Mouse (Mus musculus): Measurements from ENCODE around the gene Tmprss9. TPM values are rescaled to one million over a fixed set of nuclear protein-coding genes. Genes with fewer than 3 reads are reported as not detected.

Tmprss9 gene
- polyA plus RNA-seq, 1 experiment from 2014 or later: 0.08 TPM

- no peak for ATAC-seq (ENCODE audit: insufficient number of reproducible peaks, insufficient read depth, low FRiP score, low TSS enrichment, low read depth)
- Histone ChIP-seq H3K9ac (replicated peaks) (peak overlapping the region; percentile 66), H3K4me1 (replicated peaks) (peaks cover 9% of the 10 kb centered on the region), H3K9me3 (no peaks in the 10 kb centered on the region), H3K27me3 (peaks cover 73% of the 10 kb centered on the region), H3K4me3 (replicated peaks) (peak overlapping the region; percentile 51), H3K36me3 (no peaks in the 10 kb centered on the region), H3K4me2 (peak overlapping the region; percentile 90), H3K27ac (no peak overlapping the region)
- WGBS: 12% methylated on average over 32 of the region's 32 CpGs
Observed at GRCm38 (mm10) chr10:80843087-80843930, 28.3 kb upstream of the Tmprss9 start.

GRCm38 (mm10) chr10:80843931-80844547, 27.6 kb upstream of the Tmprss9 start, which contains the start of gene Lingo3:
Lingo3 (minus strand) TSS chr10:80844039.
- Histone ChIP-seq H3K4me1 (replicated peaks) (peaks cover 12% of the 10 kb centered on the region), H3K9me3 (no peaks in the 10 kb centered on the region), H3K27ac (no peak within 1 kb of the TSS), H3K9ac (replicated peaks) (peak within 1 kb of the TSS; percentile 66), H3K27me3 (peaks cover 69% of the 10 kb centered on the region), H3K4me2 (peak within 1 kb of the TSS; percentile 90), H3K36me3 (no peaks in the 10 kb centered on the region), H3K4me3 (replicated peaks) (peak within 1 kb of the TSS; percentile 51)
- no peak for ATAC-seq (ENCODE audit: insufficient number of reproducible peaks, insufficient read depth, low FRiP score, low TSS enrichment, low read depth)
- WGBS: 4% methylated on average over 45 of the region's 51 CpGs

- H3K4me2 ChIP-seq: no peak overlapping the region
- H3K9me3 ChIP-seq: no peaks in the 10 kb centered on the region
- 65% methylated on average over 8 of the region's 8 CpGs for WGBS
- peaks cover 12% of the 10 kb centered on the region for H3K4me1 ChIP-seq (replicated peaks)
- no peak overlapping the region for H3K9ac ChIP-seq (replicated peaks)
- no peak for ATAC-seq (ENCODE audit: insufficient number of reproducible peaks, insufficient read depth, low FRiP score, low TSS enrichment, low read depth)
- 0 out of 2 replicates have a peak, but pooled peaks cover 3% of the 10 kb centered on the region for H3K36me3 ChIP-seq
- H3K27me3 ChIP-seq: peaks cover 61% of the 10 kb centered on the region
- H3K4me3 ChIP-seq (replicated peaks): no peak overlapping the region
- H3K27ac ChIP-seq: no peak overlapping the region
Observed at GRCm38 (mm10) chr10:80845055-80845693, 26.5 kb upstream of the Tmprss9 start.

- peaks cover 9% of the 10 kb centered on the region; the same call in 1 of the 2 replicates for H3K36me3 ChIP-seq
- WGBS: 81% methylated on average over 12 of the region's 12 CpGs
- H3K4me3 ChIP-seq (replicated peaks): no peak overlapping the region
- no peaks in the 10 kb centered on the region for H3K9me3 ChIP-seq
- no peak overlapping the region for H3K4me2 ChIP-seq
- ATAC-seq (ENCODE audit: insufficient number of reproducible peaks, insufficient read depth, low FRiP score, low TSS enrichment, low read depth): no peak
- H3K4me1 ChIP-seq (replicated peaks): peaks cover 12% of the 10 kb centered on the region
- H3K27me3 ChIP-seq: peaks cover 55% of the 10 kb centered on the region
- no peak overlapping the region for H3K9ac ChIP-seq (replicated peaks)
- no peak overlapping the region for H3K27ac ChIP-seq
Observed at GRCm38 (mm10) chr10:80845732-80846131, 25.9 kb upstream of the Tmprss9 start.

GRCm38 (mm10) chr10:80848571-80848970, 23.1 kb upstream of the Tmprss9 start:
- H3K4me3 ChIP-seq (replicated peaks): no peak overlapping the region
- no peak overlapping the region for H3K27ac ChIP-seq
- H3K9me3 ChIP-seq: no peaks in the 10 kb centered on the region
- peaks cover 27% of the 10 kb centered on the region for H3K27me3 ChIP-seq
- WGBS: 8% methylated on average over 10 of the region's 10 CpGs
- H3K9ac ChIP-seq (replicated peaks): no peak overlapping the region
- H3K4me1 ChIP-seq (replicated peaks): peaks cover 11% of the 10 kb centered on the region
- H3K4me2 ChIP-seq: no peak overlapping the region
- H3K36me3 ChIP-seq: peaks cover 35% of the 10 kb centered on the region
- ATAC-seq (ENCODE audit: insufficient number of reproducible peaks, insufficient read depth, low FRiP score, low TSS enrichment, low read depth): no peak

GRCm38 (mm10) chr10:80854913-80855748, 16.5 kb upstream of the Tmprss9 start, which contains the start of the genes Lsm7 and Sppl2b:
Lsm7 (minus strand) TSS chr10:80855209.
Sppl2b (plus strand) TSS chr10:80855275.
- Histone ChIP-seq H3K4me3 (replicated peaks) (peak within 1 kb of the TSS; percentile 97), H3K9me3 (no peaks in the 10 kb centered on the region), H3K27ac (peak within 1 kb of the TSS; percentile 68), H3K4me2 (peak within 1 kb of the TSS; percentile 99), H3K9ac (replicated peaks) (peak within 1 kb of the TSS; percentile 90), H3K27me3 (no peaks in the 10 kb centered on the region), H3K4me1 (replicated peaks) (peaks cover 26% of the 10 kb centered on the region), H3K36me3 (peaks cover 32% of the 10 kb centered on the region)
- under 1% methylated on average over 80 of the region's 81 CpGs for WGBS
- ATAC-seq (ENCODE audit: insufficient number of reproducible peaks, insufficient read depth, low FRiP score, low TSS enrichment, low read depth): peak; percentile 45

- Histone ChIP-seq H3K9me3 (no peaks in the 10 kb centered on the region), H3K27ac (no peak overlapping the region), H3K4me2 (peak overlapping the region; percentile 99), H3K4me1 (replicated peaks) (peaks cover 26% of the 10 kb centered on the region), H3K4me3 (replicated peaks) (peak overlapping the region; percentile 97), H3K9ac (replicated peaks) (peak overlapping the region; percentile 90), H3K36me3 (peaks cover 27% of the 10 kb centered on the region), H3K27me3 (no peaks in the 10 kb centered on the region)
- 16% methylated on average over 11 of the region's 11 CpGs for WGBS
- no peak for ATAC-seq (ENCODE audit: insufficient number of reproducible peaks, insufficient read depth, low FRiP score, low TSS enrichment, low read depth)
Observed at GRCm38 (mm10) chr10:80855749-80856073, 15.9 kb upstream of the Tmprss9 start.

GRCm38 (mm10) chr10:80856267-80856666, 15.4 kb upstream of the Tmprss9 start:
- Histone ChIP-seq H3K9me3 (no peaks in the 10 kb centered on the region), H3K27me3 (no peaks in the 10 kb centered on the region), H3K36me3 (peaks cover 21% of the 10 kb centered on the region), H3K9ac (replicated peaks) (peak overlapping the region; percentile 90), H3K27ac (no peak overlapping the region), H3K4me2 (peak overlapping the region; percentile 99), H3K4me1 (replicated peaks) (peaks cover 26% of the 10 kb centered on the region), H3K4me3 (replicated peaks) (peak overlapping the region; percentile 97)
- no peak for ATAC-seq (ENCODE audit: insufficient number of reproducible peaks, insufficient read depth, low FRiP score, low TSS enrichment, low read depth)
- WGBS: 48% methylated on average over 3 of the region's 3 CpGs

GRCm38 (mm10) chr10:80856908-80857307, 14.7 kb upstream of the Tmprss9 start:
- Histone ChIP-seq H3K27me3 (no peaks in the 10 kb centered on the region), H3K4me3 (replicated peaks) (no peak overlapping the region), H3K36me3 (peaks cover 21% of the 10 kb centered on the region), H3K9ac (replicated peaks) (peak overlapping the region; percentile 31; the same call in 1 of the 2 replicates), H3K4me2 (peak overlapping the region; percentile 99; the same call in 1 of the 2 replicates), H3K27ac (0 out of 2 replicates have a peak overlapping the region, but pooled peaks have one; percentile 29), H3K4me1 (replicated peaks) (peaks cover 26% of the 10 kb centered on the region), H3K9me3 (no peaks in the 10 kb centered on the region)
- WGBS: 87% methylated on average over 5 of the region's 5 CpGs
- ATAC-seq (ENCODE audit: insufficient number of reproducible peaks, insufficient read depth, low FRiP score, low TSS enrichment, low read depth): no peak

GRCm38 (mm10) chr10:80857386-80857785, 14.3 kb upstream of the Tmprss9 start:
- Histone ChIP-seq H3K9me3 (no peaks in the 10 kb centered on the region), H3K9ac (replicated peaks) (peak overlapping the region; percentile 14; the same call in 1 of the 2 replicates), H3K27ac (0 out of 2 replicates have a peak overlapping the region, but pooled peaks have one; percentile 29), H3K4me1 (replicated peaks) (peaks cover 26% of the 10 kb centered on the region), H3K27me3 (no peaks in the 10 kb centered on the region), H3K36me3 (peaks cover 21% of the 10 kb centered on the region), H3K4me2 (0 out of 2 replicates have a peak overlapping the region, but pooled peaks have one; percentile 99), H3K4me3 (replicated peaks) (no peak overlapping the region)
- 78% methylated on average over 8 of the region's 8 CpGs for WGBS
- ATAC-seq (ENCODE audit: insufficient number of reproducible peaks, insufficient read depth, low FRiP score, low TSS enrichment, low read depth): no peak
